Mouse (Mus musculus) embryo, embryonic 11.5 days (tissue): ENCODE results near the gene Emc8.

Experiments used
- DNase-seq: peaks from one replicate; pipeline ENCODE4 v3.0.0-alpha.2; 2012; ENCODE audit warnings: low read depth, low spot score

Gene Emc8

DNA sequence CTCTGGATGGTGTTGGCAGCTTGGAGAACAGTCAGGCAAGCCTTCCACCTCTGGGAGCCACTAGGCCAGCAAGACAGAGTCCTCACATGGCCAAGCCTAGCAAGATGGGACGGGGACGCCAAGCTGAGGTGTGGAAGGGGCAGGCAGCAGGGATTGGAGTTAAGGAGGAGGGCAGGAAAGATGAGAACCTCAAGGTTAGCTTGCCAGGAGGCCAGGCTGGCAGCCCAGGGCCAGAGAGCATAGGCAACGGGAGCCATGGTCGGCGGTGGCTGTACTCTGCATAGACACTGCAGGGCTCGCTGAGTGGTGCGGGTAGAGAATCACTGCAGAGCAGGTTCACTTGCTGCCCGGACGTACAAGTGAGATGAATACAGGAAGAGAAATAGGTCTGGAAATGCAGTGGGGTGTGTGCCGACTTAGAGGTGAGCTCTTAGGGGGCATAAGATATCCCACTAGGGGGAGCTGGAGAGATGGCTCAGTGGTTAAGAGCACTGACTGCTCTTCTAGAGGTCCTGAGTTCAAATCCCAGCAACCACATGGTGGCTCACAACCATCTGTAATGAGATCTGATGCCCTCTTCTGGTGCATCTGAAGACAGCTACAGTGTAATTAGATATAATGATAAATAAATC, 26.2 kb downstream of the Emc8 start:
- DNase-seq: no peak

DNA sequence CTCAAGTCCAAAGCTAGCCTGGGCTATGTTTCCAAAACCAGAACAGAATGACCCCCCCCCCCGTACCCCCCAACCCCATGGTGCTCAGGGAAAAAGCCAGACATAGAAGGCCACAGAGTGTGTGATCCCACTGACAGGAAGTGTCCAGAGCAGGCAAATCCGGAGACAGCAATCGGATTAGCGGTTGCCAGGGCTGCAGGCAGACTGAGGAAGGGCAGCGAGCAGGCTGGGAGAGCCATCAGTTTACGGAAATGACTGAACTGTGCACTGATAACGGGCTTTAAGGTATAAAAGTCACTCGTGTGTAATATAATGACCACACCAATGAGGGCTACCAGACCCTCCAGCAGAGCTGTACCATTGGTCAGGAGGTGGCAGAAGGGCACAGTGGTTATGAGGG, 27.1 kb downstream of the Emc8 start:
- DNase-seq: no peak

DNA sequence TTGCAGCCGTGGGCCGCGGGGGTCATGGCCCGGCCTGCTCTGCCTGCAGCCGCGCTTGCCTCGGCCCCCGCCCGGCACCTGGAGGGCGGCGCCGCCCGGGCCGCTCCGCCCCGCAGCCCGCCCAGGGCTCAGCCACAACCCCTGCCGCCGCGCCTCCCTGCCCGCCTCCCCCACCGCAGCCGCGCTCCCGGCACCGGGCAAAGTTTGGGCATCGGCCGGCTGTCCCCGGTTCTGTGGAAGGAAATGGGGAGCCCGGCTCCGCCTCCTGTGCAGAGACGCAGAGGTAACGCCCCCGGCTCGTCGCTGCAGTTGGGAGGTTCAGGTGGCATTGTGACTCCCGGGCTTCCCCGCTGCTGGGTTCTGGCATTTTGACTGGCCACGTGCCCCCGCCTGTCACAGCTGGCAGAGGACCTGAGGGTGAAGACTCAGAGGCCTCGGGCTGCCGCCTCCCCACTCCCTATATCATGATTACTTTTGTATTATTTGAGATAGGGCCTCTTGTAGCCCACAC, 34.0 kb downstream of the Emc8 start:
- DNase-seq: no peak

DNA sequence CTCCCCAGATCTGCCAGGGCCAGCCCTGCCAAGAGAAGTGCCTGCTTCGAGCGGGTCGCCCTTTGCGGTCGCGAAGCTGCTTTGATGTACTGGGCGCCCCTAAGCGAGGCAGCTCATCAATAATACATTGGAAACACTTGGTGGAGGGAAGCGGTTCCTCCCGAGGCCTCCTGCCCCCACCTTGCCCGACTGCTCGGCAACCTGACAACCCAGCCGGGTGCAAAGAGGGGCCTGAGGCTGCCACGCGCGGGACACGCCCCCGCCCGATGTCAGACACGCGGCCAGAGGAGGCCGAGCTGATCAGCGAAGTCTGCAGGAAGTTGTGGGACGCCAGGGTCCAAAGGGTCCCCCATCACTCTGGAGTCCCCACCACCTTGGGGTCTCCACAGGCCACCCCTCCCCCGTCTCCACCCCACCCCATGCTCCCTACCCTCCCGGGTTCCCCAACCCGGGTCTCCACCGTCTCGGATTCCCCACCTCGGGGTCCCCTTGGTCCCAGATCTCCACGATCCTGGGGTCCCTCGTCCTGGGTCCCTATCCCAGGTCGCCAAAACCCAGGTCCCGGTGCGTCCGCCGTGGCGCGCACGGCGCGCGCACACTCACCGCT, 34.6 kb downstream of the Emc8 start:
- no peak for DNase-seq

DNA sequence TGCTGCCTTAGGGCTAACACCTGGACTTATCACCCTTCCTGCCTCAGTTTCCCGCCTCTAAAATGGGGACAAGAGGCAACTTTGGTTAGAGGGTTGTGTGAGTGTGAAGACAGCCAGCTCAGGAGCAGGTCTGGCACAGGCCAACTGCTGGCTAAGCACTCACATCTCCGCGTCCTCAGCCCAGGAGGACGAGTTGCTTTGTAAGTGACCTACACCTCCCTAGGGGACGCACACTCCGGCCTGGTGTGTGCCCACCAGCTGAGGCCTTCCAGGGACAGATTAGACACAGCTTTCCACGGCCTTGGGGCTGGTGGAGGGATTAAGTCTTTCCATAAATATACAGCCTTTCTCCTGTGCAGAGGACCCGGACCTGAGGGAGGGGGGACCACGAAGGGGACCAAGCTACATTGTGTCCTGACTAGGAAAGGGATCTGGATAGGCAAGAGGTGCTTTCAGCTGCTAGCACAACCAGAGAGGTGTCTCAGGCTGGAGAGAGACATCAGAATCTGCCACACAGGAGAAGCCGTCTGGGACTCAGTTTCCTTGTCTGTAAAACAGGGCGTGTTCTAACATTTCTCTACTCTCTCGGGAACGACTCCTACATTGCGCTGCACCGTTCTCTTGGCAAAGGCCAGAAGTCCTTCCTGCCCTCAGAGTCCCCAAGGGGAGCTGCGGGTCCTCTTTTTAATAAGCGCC, 35.3 kb downstream of the Emc8 start:
- no peak for DNase-seq

DNA sequence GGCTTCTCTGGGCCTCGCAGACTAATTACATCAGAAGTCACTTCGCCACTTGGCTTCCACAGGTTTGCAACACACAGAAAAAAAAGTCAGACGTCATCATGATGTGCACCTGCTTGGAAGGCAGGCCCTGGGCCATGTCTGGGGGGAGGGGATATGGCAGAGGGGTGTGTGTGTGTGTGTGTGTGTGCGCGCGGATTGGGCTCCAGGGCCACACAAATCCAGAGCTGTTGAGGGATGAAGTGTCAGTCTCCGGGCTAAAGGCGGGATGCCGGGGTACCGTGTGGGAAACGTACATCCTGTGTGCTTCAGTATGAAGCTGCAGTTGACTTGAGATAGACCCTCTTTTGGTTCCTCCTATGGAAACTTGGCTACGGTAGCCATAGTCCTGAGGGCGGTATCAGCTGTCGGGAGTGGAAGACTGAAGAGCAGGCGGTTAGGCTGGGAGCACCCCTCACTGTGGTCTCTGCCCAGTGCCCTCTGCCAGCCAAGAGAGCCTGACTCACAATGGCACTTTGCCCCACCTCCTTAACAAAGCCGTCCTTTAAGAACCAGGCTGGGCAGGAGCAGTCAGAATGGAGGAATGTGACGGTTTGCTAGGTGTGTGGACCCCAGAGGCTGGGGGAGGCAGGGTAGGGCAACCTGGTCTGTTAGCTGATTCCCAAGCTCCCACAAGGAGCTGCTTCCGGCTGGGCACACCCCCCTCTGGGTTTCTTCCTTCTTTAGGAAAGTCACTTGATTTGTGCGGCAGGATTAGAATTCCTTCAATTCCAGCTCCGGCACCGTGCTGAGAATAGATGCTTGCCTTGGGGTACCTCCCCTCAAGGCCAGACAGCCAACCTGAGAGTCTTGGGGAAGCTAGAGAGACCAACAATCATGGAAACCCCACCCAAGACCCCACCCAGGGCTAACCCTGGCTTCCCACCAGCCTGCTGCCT, 36.7 kb downstream of the Emc8 start:
- DNase-seq: no peak

DNA sequence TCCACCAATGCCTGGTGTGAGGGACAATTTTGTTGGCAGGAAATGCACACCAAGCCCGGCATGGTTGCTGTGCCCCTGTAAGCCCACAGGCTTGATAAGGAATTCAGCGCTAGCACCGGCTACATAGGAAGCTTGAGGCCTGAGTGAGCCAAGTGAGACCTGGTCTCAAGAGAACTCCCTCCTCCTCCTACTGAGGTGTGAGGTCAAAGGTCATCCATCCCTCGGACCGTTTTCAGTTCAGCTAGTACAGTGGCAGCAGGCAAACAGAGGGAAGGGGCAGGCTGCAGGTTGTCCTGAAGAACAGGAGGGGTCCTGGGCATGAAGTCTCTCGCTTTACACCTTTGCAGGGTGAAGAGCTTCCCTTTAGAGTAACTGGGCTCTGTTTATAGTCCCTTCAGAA, 37.5 kb downstream of the Emc8 start:
- no peak for DNase-seq

DNA sequence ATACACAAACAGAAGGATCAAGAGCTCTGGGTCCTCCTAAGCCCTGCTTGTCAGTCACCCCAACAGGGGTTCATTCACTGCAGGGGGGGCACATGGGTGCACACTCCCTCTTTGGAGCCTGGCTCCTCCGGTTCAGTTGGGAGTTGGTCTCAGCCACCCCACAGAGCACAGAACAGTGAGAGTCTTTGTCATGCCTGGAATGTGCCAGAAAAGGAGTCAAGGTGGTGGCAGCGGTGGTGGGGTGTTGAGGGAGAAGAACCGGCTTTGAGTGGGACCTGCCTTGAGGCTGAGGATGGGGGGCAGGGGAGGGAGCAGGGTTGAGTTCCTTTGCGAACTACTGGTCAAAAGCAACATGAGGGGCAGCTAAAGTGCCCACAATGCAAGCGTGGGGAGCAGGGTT, 38.3 kb downstream of the Emc8 start:
- DNase-seq: no peak

DNA sequence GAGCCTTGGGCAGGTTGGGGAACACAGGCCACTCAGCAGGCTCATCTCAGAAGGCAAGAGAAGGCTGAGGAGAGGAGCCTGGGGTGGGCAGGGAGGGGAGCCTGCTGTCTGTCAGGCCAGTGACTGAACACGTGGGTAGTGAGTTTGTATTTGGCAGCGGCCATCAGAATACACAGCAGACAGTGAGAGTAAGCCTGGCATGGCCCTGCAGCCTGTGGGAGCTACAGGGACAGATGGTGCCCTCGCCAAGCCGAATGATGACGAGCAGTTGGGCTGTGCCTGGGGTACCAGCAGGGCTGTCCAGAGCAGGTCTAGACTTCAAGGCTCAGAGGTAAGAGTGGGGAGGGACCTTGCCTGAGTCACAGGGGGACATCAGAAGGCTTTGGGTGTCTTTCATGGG, 41.1 kb downstream of the Emc8 start:
- no peak for DNase-seq

DNA sequence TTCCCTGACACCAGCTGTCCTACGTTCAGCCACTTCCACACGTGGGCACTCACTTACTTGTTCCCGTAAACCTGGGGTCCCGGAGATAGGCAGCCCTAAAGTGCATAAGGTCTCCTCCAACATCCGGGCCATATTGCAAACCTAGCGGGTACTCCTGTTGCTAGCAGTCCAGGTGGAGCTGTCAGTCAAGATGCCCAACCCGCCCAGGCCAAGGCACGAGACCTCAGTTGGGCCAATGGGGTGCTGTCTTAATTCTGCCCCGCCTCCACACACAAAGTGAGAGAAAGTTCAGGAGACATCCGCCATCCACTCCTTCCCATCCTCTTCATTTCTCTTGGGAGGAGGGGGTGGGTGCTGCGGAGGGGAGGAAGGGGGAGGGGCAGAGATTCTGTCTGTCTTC, 41.9 kb downstream of the Emc8 start:
- no peak for DNase-seq

DNA sequence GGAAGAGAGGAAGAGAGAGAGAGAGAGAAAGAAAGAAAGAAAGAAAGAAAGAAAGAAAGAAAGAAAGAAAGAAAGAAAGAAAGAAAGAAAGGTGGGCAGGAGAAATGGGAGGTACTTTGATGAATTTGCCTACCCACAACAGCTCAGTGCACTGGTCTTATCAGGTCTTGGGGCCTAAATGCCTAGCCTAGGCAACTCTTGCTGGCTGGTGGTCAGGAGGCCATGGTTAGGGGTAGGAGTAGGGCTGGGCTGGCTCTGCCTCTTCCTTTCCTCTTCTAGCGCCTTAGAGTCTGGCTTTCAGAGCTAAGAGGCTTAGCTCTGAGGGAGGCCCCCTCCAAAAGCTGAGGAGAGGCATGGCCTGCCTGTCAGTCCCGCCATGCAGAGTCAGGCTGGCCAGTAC, 44.8 kb downstream of the Emc8 start:
- DNase-seq: no peak

DNA sequence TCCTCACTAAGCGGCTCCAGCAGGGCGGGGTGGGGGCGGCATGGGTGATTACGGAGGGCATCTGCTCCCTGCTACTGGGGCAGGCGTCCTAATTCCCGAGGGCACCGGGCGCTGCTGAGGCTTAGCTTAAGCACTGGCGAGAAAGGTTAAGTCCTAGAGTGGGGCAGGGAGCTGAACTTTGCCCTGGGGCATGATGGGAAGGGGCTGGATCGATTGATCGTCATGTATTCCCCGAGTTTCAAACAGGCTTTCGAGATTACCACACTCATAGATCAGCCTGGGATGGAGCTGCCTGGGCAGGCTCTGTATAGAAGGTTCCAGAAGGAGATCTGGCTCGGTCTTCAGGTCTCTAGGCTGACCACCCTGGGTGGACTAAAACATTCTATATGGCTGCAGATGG, 46.2 kb downstream of the Emc8 start:
- DNase-seq: no peak

DNA sequence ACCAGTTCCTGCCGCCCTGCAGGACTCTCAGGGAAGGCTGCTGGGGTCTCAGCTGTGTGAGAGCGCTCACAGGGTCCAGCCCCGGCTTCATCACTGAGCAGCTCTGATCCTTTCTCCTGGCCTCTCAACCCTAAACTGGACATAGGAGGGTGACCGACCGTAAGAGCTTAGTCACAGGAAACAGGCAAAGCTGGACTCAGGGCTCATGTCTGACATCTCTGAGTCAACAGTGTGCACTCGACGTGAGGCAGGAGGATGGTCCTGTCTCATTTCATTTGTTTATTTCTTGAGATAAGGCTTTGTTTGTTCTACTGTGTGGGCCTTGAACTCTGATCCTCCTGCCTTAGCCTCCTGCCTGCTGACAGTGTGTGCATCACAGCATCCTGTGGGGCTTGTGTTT, 47.9 kb downstream of the Emc8 start:
- DNase-seq: no peak

DNA sequence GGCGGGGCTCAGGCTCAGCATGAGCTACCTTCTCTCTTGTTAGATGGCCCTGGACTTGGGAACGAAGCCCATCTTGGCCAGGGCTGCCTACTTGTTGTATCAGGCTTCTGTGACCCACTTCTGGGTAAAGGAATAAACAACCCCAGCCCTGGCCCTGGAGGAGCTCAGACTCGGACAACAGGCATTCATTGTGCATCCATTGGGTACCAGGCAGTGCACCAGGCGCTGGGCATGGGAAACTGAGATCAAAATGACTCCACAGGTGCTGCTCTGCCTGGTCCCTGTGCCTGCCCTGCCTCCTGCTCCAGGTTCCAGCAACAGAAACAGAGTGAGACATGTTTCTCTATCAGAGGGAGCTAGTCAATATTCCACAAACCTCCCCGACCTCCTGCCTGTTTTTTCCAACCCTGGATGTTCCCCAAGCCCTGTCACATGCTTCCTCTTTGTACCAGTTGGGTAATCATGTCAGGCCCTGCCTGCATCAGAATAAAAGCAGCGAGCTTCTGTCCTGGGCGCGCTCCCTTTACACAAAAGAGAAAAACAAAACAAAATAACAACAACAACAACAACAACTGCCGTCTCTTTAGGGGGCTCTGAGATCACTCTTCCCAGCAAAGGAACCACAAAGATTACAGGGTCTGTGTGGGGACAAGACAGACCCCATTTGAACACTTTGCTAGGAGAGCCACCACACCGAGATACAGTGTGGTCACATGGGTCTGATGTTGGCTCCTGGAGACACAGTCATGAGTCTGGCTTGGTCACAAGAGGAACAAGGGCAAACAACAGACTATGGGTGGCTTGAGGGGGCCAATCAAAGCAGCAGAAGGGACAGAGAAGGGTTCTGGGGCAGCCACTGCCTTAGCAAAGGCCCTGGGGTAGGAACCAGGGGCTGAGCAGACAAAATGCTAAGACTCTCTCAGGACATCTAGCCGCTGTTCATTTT, 48.9 kb downstream of the Emc8 start:
- no peak for DNase-seq

DNA sequence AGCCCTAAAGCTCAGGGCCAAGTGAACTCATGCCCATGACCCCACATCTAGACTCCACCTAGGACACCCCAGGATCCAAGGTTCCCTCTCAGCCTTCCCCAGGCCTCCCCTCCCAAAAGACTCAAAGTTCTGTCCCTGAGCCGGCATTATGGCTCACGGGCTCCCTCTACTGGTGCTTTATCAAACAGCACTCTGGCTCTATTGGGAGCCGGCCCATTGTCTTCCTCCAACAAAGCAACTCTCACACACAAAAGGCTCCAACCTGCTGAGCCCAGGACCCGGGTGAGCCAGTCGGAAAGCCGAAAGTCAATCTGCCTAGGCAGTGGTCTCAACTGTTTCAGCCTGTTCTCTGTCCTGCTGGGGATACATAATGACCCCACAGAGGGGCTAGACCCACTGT, 50.3 kb downstream of the Emc8 start:
- peak; percentile 68 for DNase-seq

DNA sequence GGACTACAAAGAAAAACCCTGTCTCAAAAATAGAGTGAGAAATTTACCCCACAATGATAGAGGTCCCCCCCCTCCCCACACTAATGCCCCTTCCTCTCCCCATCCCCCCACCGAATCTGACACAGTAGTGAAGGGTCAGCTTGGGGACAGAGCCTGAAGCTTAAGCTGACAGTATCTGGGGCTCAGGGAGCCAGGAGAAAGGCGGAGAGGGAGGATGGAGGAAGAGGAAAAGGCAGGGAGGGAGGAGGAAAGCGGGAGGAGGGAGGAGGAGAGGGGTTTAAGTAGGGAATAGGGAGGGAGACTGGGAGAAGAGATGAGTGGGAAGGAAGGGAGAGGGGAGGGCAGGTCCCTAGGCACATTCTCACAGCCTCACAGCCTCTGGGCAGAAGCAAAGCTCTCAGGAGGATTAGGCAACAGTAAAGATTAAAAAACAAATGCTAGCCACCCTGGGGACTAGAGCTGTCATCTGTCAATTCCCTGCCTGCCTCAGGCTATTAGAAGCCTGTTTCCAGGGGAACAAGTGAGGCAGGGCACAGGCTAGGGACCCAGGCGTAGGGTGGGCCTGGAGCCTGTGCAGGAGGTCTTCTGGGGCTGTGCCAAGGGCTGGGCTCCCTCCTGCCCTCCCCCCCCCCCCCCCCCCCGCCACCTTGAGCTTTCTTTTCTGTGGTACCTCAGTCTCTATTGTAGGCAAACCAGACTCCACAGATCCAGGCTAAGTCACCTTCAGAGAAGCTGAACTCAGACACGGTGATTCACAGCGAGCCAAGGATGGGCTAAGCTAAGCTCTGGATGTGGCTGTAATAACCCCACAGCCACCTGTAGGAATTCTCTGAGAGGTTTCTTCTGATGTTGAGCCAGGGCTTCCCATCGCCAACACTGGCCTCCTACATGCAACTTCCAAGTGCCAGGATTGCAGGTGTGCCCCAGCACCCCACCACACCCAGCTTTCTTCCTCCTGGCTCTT, 51.4 kb downstream of the Emc8 start:
- DNase-seq: no peak

DNA sequence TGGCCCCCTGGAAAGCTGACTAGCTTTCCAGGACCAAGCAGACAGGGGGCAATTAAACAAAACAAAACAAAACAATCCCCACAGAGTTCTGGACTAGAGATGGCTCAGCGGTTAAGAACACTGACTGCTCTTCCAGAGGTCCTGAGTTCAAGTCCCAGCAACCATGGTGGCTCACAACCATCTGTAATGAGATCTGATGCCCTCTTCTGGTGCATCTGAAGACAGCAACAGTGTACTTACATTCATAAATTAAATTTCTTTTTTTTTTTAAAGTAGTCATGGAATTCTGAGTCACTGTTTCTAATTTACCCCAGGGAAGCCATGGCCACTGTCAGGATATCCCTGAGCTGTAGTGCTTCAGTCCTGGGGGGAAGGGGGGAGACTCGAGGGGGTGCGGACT, 53.9 kb downstream of the Emc8 start:
- no peak for DNase-seq

DNA sequence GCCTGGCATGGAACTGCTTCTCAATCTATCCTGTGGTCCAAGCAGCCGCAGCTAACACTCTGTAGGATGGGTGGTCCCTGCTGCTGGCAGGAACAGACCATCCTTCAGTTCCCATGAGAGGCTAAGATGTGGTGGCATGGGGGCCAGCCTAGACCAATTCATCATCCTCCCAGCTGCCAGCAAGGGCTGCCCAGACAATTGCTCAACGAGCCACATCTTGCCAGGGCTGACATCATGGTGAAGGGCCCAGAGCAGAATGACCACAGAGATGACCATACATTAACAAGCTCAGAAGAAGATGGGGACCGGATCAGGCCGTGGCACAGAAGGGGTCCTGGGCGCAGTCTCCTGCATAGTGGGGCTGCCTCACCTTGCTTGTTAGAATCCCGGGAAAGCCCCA, 57.5 kb downstream of the Emc8 start:
- DNase-seq: no peak

DNA sequence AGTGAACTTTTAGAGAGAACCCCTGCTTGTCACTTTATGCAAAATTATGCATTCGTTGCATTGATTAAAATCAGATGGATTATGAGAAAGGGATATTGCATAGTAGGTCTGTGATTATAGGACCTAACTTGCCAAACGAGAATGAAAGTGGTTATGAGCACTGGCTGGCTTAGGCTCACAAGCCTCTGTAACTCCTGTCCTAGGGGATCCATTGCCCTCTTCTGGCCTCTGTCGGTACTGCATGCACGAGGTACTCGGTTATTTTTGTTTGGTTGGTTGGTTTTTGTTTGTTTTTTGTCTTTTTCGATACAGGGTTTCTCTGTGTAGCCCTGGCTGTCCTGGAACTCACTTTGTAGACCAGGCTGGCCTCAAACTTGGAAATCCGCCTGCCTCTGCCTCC, 60.5 kb downstream of the Emc8 start:
- DNase-seq: no peak

DNA sequence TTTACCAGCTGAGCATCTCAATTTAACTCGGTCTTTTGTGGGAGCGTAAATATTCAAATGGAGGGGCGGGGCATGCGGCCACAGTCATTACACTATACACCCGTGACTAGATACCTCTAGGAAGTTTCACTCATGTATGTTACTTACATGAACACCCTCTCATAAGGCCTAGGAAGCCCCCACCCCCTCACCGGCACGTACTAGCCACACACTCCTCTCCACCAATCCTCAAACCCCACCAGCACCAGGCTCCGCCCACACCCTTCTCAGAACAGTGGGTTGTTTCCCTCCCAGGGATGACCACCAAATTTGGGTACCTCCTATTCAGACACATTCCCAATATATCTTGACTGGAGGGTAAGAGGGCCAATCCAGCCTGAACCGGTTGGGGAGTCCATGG, 60.9 kb downstream of the Emc8 start:
- DNase-seq: no peak
